Mouse (Mus musculus) stomach, postnatal 0 days (tissue): Measurements from ENCODE around the gene Polr2h.

ENCODE experiments used
- CTCF ChIP-seq: IDR thresholded peaks from 2 replicates; pipeline ENCODE4 v1.5.1; 2016; ENCODE audit warnings: antibody characterized with exemption, low read depth, mild to moderate bottlenecking, moderate library complexity
- EP300 ChIP-seq: optimal IDR thresholded peaks from 2 replicates; pipeline ENCODE3; 2016; ENCODE audit warnings: antibody characterized with exemption

DNA sequence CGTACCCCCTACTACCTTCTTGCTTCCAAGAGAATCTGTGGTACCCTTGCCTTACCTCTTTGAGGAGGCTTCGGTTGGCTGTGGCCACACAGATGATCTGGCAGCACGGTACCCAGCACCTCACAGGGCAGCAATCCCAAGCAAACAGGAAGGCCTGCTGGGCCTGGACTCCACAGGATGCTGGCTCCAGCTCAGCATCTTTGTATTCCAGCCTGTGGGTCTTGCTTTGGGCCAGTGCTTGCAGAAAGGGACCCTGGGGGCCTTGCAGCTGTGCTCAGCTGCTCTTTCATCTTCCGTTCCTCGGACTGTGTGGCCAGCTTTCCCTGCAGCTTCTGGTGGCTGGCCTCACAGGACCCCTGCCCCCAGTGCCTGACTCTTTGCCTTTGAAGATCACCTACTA lies 17.4 kb upstream of the Polr2h start:
- no peak for TF ChIP-seq EP300
- TF ChIP-seq CTCF, result no peak
